Comparison of ENCODE assay signal across 7 mouse cellular contexts in the genomic region with DNA sequence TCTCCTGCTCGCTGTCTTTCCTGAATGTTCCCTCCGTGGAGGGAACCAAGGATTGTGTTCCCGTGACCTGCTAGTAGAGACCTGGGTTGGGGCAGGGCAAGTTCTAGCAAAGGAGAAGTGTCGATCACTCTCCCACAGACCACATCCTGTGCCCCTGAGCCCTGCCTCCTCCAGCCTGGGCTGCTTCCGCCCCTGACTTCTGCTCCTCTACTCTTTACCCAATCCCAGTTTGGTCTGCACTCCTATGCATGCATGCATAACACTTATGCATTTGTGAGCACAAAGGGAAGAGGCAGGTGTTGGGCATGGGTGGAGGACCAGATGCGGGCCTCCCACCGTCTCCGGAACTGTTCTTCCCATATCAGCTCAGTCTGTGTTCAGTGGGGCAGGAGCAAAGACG. TPM values are rescaled to one million over a fixed set of nuclear protein-coding genes. Genes with fewer than 3 reads are reported as not detected.
DNase-seq lines count a peak whose midpoint lies in the region; ATAC-seq and TF ChIP-seq lines count a peak whose summit lies in the region.

No protein-coding gene starts in this region.

- peak overlapping the region; percentile 88 for H3K9ac ChIP-seq in limb, embryonic 13.5 days
- H3K9ac ChIP-seq in midbrain, embryonic 13.5 days (replicated peaks): peak overlapping the region; percentile 89

- TF ChIP-seq CTCF in E14TG2a.4 (conservative IDR thresholded peaks at IDR 0.05; ENCODE audit: low read length): no peak

- intact Hi-C loops in heart, postnatal 25 days (cut with DNase I): no loop called here

- 65% methylated on average over 9 of the region's 9 CpGs for WGBS in limb, embryonic 13.5 days
- WGBS in midbrain, embryonic 13.5 days: 75% methylated on average over 9 of the region's 9 CpGs

- H3K27me3 ChIP-seq in E14TG2a.4 (ENCODE audit: insufficient read depth, low read length): no peaks in the 10 kb centered on the region
- H3K27me3 ChIP-seq in limb, embryonic 13.5 days: no peaks in the 10 kb centered on the region
- no peaks in the 10 kb centered on the region for H3K27me3 ChIP-seq in midbrain, embryonic 13.5 days

- no peaks in the 10 kb centered on the region for H3K9me3 ChIP-seq in E14TG2a.4 (ENCODE audit: low read length)
- no peaks in the 10 kb centered on the region for H3K9me3 ChIP-seq in limb, embryonic 13.5 days
- no peaks in the 10 kb centered on the region for H3K9me3 ChIP-seq in midbrain, embryonic 13.5 days

- peak overlapping the region; percentile 87; the same call in 1 of the 2 replicates for H3K27ac ChIP-seq in limb, embryonic 13.5 days
- H3K27ac ChIP-seq in midbrain, embryonic 13.5 days: peak overlapping the region; percentile 30; the same call in 1 of the 2 replicates

- peak; percentile 58 for DNase-seq in brain, adult 2 months (ENCODE audit: low read depth, low spot score)
- peak; percentile 23 for DNase-seq in heart, postnatal 25 days (ENCODE audit: low spot score)
- DNase-seq in thymus, adult 18-20 months: peak; percentile 85 to 91
- DNase-seq in adrenal gland, postnatal 4 days (ENCODE audit: low spot score in 2 of 2): no peak

- peaks cover 47% of the 10 kb centered on the region for H3K36me3 ChIP-seq in E14TG2a.4 (ENCODE audit: insufficient read depth, low read length)
- peaks cover 42% of the 10 kb centered on the region for H3K36me3 ChIP-seq in limb, embryonic 13.5 days
- H3K36me3 ChIP-seq in midbrain, embryonic 13.5 days: peaks cover 26% of the 10 kb centered on the region

- H3K4me3 ChIP-seq in E14TG2a.4 (replicated peaks; ENCODE audit: low read length): peak overlapping the region; percentile 99
- H3K4me3 ChIP-seq in limb, embryonic 13.5 days: peak overlapping the region; percentile 93
- peak overlapping the region; percentile 90; the same call in 1 of the 2 replicates for H3K4me3 ChIP-seq in midbrain, embryonic 13.5 days (replicated peaks)

- ATAC-seq in limb, embryonic 13.5 days (ENCODE audit: low FRiP score, low read depth): no peak
- ATAC-seq in midbrain, embryonic 13.5 days: no peak

- peak overlapping the region; percentile 94 for H3K4me2 ChIP-seq in limb, embryonic 13.5 days (replicated peaks)
- H3K4me2 ChIP-seq in midbrain, embryonic 13.5 days (replicated peaks): peak overlapping the region; percentile 91

- peaks cover 85% of the 10 kb centered on the region for H3K4me1 ChIP-seq in E14TG2a.4 (replicated peaks; ENCODE audit: low read depth, low read length)
- peaks cover 36% of the 10 kb centered on the region for H3K4me1 ChIP-seq in limb, embryonic 13.5 days
- H3K4me1 ChIP-seq in midbrain, embryonic 13.5 days (replicated peaks): peaks cover 55% of the 10 kb centered on the region

RNA-seq across cellular contexts. Expression of a gene that starts 2.2 kb away (rescaled TPM):
- 1 to 10 TPM; 3.2 to 4.5 TPM for total RNA-seq in heart, postnatal 25 days (2021)
- 6.1 and 9.6 TPM in 2 replicates for polyA plus RNA-seq in limb, embryonic 13.5 days (2015; fragmentation: Nextera tagmentation; extraction: Ambion mirVana)
- 9.2 and 9.9 TPM in 2 replicates for polyA plus RNA-seq in midbrain, embryonic 13.5 days (2015; fragmentation: Nextera tagmentation; extraction: Ambion mirVana)
- 10 to 100 TPM; 16.3 to 16.4 TPM for total RNA-seq in adrenal gland, postnatal 4 days (2021)

RNA-seq across cellular contexts. Expression of a gene that starts 2.2 kb away (rescaled TPM):
- 10 to 100 TPM; 17.6 to 18.2 TPM for total RNA-seq in heart, postnatal 25 days (2021)
- polyA plus RNA-seq in limb, embryonic 13.5 days (2015; fragmentation: Nextera tagmentation; extraction: Ambion mirVana): 34.0 and 34.3 TPM in 2 replicates
- 18.7 and 21.4 TPM in 2 replicates for polyA plus RNA-seq in midbrain, embryonic 13.5 days (2015; fragmentation: Nextera tagmentation; extraction: Ambion mirVana)
- 10 to 100 TPM; 27.9 to 34.5 TPM for total RNA-seq in adrenal gland, postnatal 4 days (2021)

RNA-seq across cellular contexts. Expression of a gene that starts 2.4 kb away (rescaled TPM):
- total RNA-seq in heart, postnatal 25 days (2021): under 1 TPM; 0.11 to 0.36 TPM
- polyA plus RNA-seq in limb, embryonic 13.5 days (2015; fragmentation: Nextera tagmentation; extraction: Ambion mirVana): 0.19 and 0.23 TPM in 2 replicates
- polyA plus RNA-seq in midbrain, embryonic 13.5 days (2015; fragmentation: Nextera tagmentation; extraction: Ambion mirVana): 0.23 and 0.32 TPM in 2 replicates
- 1 to 10 TPM; 1.2 to 3.3 TPM for total RNA-seq in adrenal gland, postnatal 4 days (2021)

RNA-seq across cellular contexts. Expression of a gene that starts 10.0 kb away (rescaled TPM):
- total RNA-seq in heart, postnatal 25 days (2021): 1 to 10 TPM; 3.0 to 3.9 TPM
- 7.3 and 8.9 TPM in 2 replicates for polyA plus RNA-seq in limb, embryonic 13.5 days (2015; fragmentation: Nextera tagmentation; extraction: Ambion mirVana)
- 2.7 and 10.9 TPM in 2 replicates for polyA plus RNA-seq in midbrain, embryonic 13.5 days (2015; fragmentation: Nextera tagmentation; extraction: Ambion mirVana)
- total RNA-seq in adrenal gland, postnatal 4 days (2021): 1 to 10 TPM; 8.3 to 8.9 TPM

RNA-seq across cellular contexts. Expression of a gene that starts 14.3 kb away (rescaled TPM):
- total RNA-seq in heart, postnatal 25 days (2021): under 1 TPM; 0.29 to 0.48 TPM
- polyA plus RNA-seq in limb, embryonic 13.5 days (2015; fragmentation: Nextera tagmentation; extraction: Ambion mirVana): 0.18 and 0.26 TPM in 2 replicates
- not detected in 2 replicates for polyA plus RNA-seq in midbrain, embryonic 13.5 days (2015; fragmentation: Nextera tagmentation; extraction: Ambion mirVana)
- under 1 TPM; 0.56 to 0.79 TPM for total RNA-seq in adrenal gland, postnatal 4 days (2021)

Comparison
In these comparisons a context has a peak if more than half of its experiments do, and no peak if none do; other contexts are left out.
1. DNase-seq: peak in brain, adult 2 months (single experiment), heart, postnatal 25 days (single experiment) and thymus, adult 18-20 months (2 of 2); none in adrenal gland, postnatal 4 days (0 of 2).
2. Peak in every context shown above with its lines, with median percentiles within 50 percentile points of each other: H3K4me3 ChIP-seq.